Mouse (Mus musculus): ENCODE measurements around the gene Htatip2.

DNA sequence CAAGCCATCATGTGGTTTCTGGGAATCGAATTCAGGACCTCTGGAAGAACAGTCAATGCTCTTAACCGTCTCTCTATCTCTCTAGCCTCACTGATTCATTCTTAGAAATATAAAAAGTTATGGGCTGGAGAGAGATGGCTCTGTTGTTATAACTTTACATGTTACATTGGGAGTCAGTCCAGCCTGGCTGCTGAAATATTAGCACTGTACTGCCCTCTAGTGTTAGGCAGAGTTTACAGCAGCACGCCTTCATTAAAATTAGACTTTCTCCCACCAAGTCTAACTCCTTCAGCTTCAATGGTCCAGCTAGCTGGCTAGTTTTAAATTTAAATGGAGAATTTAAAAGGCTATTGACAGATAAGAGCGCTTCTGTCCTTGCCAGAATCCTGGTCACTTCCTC, 7.8 kb upstream of the Htatip2 start:
- no peak for TF ChIP-seq CTCF (IDR thresholded peaks at IDR 0.05; ENCODE audit: borderline replicate concordance, control insufficient read depth, extremely low read depth, insufficient read depth, low read length, poor library complexity)
- TF ChIP-seq POLR2A (IDR thresholded peaks at IDR 0.05; ENCODE audit: control insufficient read depth, extremely low read depth, insufficient read depth, low read length, poor library complexity) = no peak
